Mouse (Mus musculus): ENCODE measurements around the gene Mad2l1bp. TPM values are rescaled to one million over a fixed set of nuclear protein-coding genes. Genes with fewer than 3 reads are reported as not detected.

Mad2l1bp gene
- polyA plus RNA-seq, 1 experiment: 26.8 TPM

GRCm38 (mm10) chr17:46162951-46163421, 9.6 kb upstream of the Mad2l1bp start:
- no peaks in the 10 kb centered on the region for H3K27me3 ChIP-seq (ENCODE audit: control insufficient read depth, insufficient read depth, insufficient read length)
- TF ChIP-seq TCF12 (IDR thresholded peaks at IDR 0.05; ENCODE audit: insufficient read depth, poor library complexity, severe bottlenecking): no peak
- no peak for TF ChIP-seq USF1 (IDR thresholded peaks at IDR 0.05; ENCODE audit: low read depth)
- TF ChIP-seq MYOG (IDR thresholded peaks at IDR 0.05; ENCODE audit: control insufficient read depth in 1 of 3, insufficient read depth in 1 of 3, insufficient read length in 2 of 3, low read depth in 2 of 3): peak in 1 of 3 experiments; percentile 32
- no peak for TF ChIP-seq POLR2AphosphoS2 (IDR thresholded peaks at IDR 0.05; ENCODE audit: insufficient read length, low read depth)
- TF ChIP-seq MAX (IDR thresholded peaks at IDR 0.05; ENCODE audit: low read depth): no peak
- TF ChIP-seq TCF3 (IDR thresholded peaks at IDR 0.05; ENCODE audit: insufficient read length, low read depth): no peak
- peak in 1 of 3 experiments; percentile 39 for TF ChIP-seq MYOD1 (IDR thresholded peaks at IDR 0.05; ENCODE audit: control insufficient read depth in 1 of 3, insufficient read length in 2 of 3, low read depth in 2 of 3)
- TF ChIP-seq E2F4 (IDR thresholded peaks at IDR 0.05; ENCODE audit: insufficient read depth): no peak
- TF ChIP-seq CEBPB (IDR thresholded peaks at IDR 0.05; ENCODE audit: insufficient read depth, poor library complexity, severe bottlenecking): peak; percentile 95
- no peak for TF ChIP-seq POLR2A (IDR thresholded peaks at IDR 0.05; ENCODE audit: insufficient read length, low read depth)
- no peak for TF ChIP-seq REST (IDR thresholded peaks at IDR 0.05; ENCODE audit: insufficient read depth, insufficient read length)
- no peak for TF ChIP-seq SRF (IDR thresholded peaks at IDR 0.05; ENCODE audit: control insufficient read depth, insufficient read length, low read depth)
- H3K4me2 ChIP-seq (ENCODE audit: low read depth): peak overlapping the region; percentile 79
- no peak overlapping the region for H3ac ChIP-seq (ENCODE audit: control insufficient read depth, insufficient read length)
- H3K36me3 ChIP-seq (ENCODE audit: control insufficient read depth, insufficient read depth): peaks cover 41% of the 10 kb centered on the region
- peaks cover 38% of the 10 kb centered on the region for H3K79me2 ChIP-seq (ENCODE audit: control insufficient read depth, insufficient read depth)
- peak overlapping the region; percentile 94 for H3K4me3 ChIP-seq

GRCm38 (mm10) chr17:46162551-46162950, 9.2 kb upstream of the Mad2l1bp start:
- Histone ChIP-seq H3ac (ENCODE audit: control insufficient read depth, insufficient read length) (no peak overlapping the region), H3K36me3 (ENCODE audit: control insufficient read depth, insufficient read depth) (peaks cover 40% of the 10 kb centered on the region), H3K4me3 (peak overlapping the region; percentile 94), H3K27me3 (ENCODE audit: control insufficient read depth, insufficient read depth, insufficient read length) (no peaks in the 10 kb centered on the region), H3K4me2 (ENCODE audit: low read depth) (peak overlapping the region; percentile 79), H3K79me2 (ENCODE audit: control insufficient read depth, insufficient read depth) (peaks cover 38% of the 10 kb centered on the region)
- TF ChIP-seq TCF3 (IDR thresholded peaks at IDR 0.05; ENCODE audit: insufficient read length, low read depth): no peak
- peak; percentile 14 for TF ChIP-seq POLR2AphosphoS2 (IDR thresholded peaks at IDR 0.05; ENCODE audit: insufficient read length, low read depth)

GRCm38 (mm10) chr17:46161710-46162109, 8.4 kb upstream of the Mad2l1bp start:
- H3K27me3 ChIP-seq (ENCODE audit: control insufficient read depth, insufficient read depth, insufficient read length): no peaks in the 10 kb centered on the region
- peaks cover 32% of the 10 kb centered on the region for H3K36me3 ChIP-seq (ENCODE audit: control insufficient read depth, insufficient read depth)
- peaks cover 38% of the 10 kb centered on the region for H3K79me2 ChIP-seq (ENCODE audit: control insufficient read depth, insufficient read depth)
- peak overlapping the region; percentile 66 for H3ac ChIP-seq (ENCODE audit: control insufficient read depth, insufficient read length)
- TF ChIP-seq SRF (IDR thresholded peaks at IDR 0.05; ENCODE audit: control insufficient read depth, insufficient read length, low read depth): no peak
- H3K4me3 ChIP-seq: peak overlapping the region; percentile 94
- peak overlapping the region; percentile 79 for H3K4me2 ChIP-seq (ENCODE audit: low read depth)

- Histone ChIP-seq H3ac (ENCODE audit: control insufficient read depth, insufficient read length) (peak overlapping the region; percentile 66), H3K4me3 (peak overlapping the region; percentile 94), H3K27me3 (ENCODE audit: control insufficient read depth, insufficient read depth, insufficient read length) (no peaks in the 10 kb centered on the region), H3K79me2 (ENCODE audit: control insufficient read depth, insufficient read depth) (peaks cover 38% of the 10 kb centered on the region), H3K36me3 (ENCODE audit: control insufficient read depth, insufficient read depth) (peaks cover 27% of the 10 kb centered on the region), H3K4me2 (ENCODE audit: low read depth) (peak overlapping the region; percentile 79)
- no peak for TF ChIP-seq MYOG (IDR thresholded peaks at IDR 0.05; ENCODE audit: control insufficient read depth in 1 of 3, insufficient read depth in 1 of 3, insufficient read length in 2 of 3, low read depth in 2 of 3)
- TF ChIP-seq POLR2AphosphoS2 (IDR thresholded peaks at IDR 0.05; ENCODE audit: insufficient read length, low read depth): no peak
- TF ChIP-seq TCF3 (IDR thresholded peaks at IDR 0.05; ENCODE audit: insufficient read length, low read depth): no peak
- TF ChIP-seq MYOD1 (IDR thresholded peaks at IDR 0.05; ENCODE audit: control insufficient read depth in 1 of 3, insufficient read length in 2 of 3, low read depth in 2 of 3): no peak
- TF ChIP-seq E2F4 (IDR thresholded peaks at IDR 0.05; ENCODE audit: insufficient read depth): no peak
- TF ChIP-seq CEBPB (IDR thresholded peaks at IDR 0.05; ENCODE audit: insufficient read depth, poor library complexity, severe bottlenecking): no peak
- TF ChIP-seq TCF12 (IDR thresholded peaks at IDR 0.05; ENCODE audit: insufficient read depth, poor library complexity, severe bottlenecking): no peak
- TF ChIP-seq USF1 (IDR thresholded peaks at IDR 0.05; ENCODE audit: low read depth): no peak
- no peak for TF ChIP-seq MAX (IDR thresholded peaks at IDR 0.05; ENCODE audit: low read depth)
- no peak for TF ChIP-seq POLR2A (IDR thresholded peaks at IDR 0.05; ENCODE audit: insufficient read length, low read depth)
- TF ChIP-seq REST (IDR thresholded peaks at IDR 0.05; ENCODE audit: insufficient read depth, insufficient read length): no peak
- TF ChIP-seq SRF (IDR thresholded peaks at IDR 0.05; ENCODE audit: control insufficient read depth, insufficient read length, low read depth): no peak
Measured at GRCm38 (mm10) chr17:46161179-46161578, 7.8 kb upstream of the Mad2l1bp start.

- peaks cover 27% of the 10 kb centered on the region for H3K36me3 ChIP-seq (ENCODE audit: control insufficient read depth, insufficient read depth)
Measured at GRCm38 (mm10) chr17:46160686-46161085, 7.3 kb upstream of the Mad2l1bp start, which contains the start of gene Gtpbp2. TSS of gene Gtpbp2 (plus strand) at chr17:46161032.

More at GRCm38 (mm10) chr17:46160686-46161085, 7.3 kb upstream of the Mad2l1bp start, which contains the start of gene Gtpbp2:
- Histone ChIP-seq H3ac (ENCODE audit: control insufficient read depth, insufficient read length) (peak within 1 kb of the TSS; percentile 66), H3K27me3 (ENCODE audit: control insufficient read depth, insufficient read depth, insufficient read length) (no peaks in the 10 kb centered on the region), H3K4me2 (ENCODE audit: low read depth) (peak within 1 kb of the TSS; percentile 99), H3K79me2 (ENCODE audit: control insufficient read depth, insufficient read depth) (peaks cover 38% of the 10 kb centered on the region), H3K4me3 (peak within 1 kb of the TSS; percentile 94)
- TF ChIP-seq MYOD1 (IDR thresholded peaks at IDR 0.05; ENCODE audit: control insufficient read depth in 1 of 3, insufficient read length in 2 of 3, low read depth in 2 of 3) (peak in 1 of 3 experiments; percentile 70), MYOG (IDR thresholded peaks at IDR 0.05; ENCODE audit: control insufficient read depth in 1 of 3, insufficient read depth in 1 of 3, insufficient read length in 2 of 3, low read depth in 2 of 3) (peak in 2 of 3 experiments; percentile 37 to 75), USF1 (IDR thresholded peaks at IDR 0.05; ENCODE audit: low read depth) (peak; percentile 73), POLR2AphosphoS2 (IDR thresholded peaks at IDR 0.05; ENCODE audit: insufficient read length, low read depth) (no peak), POLR2A (IDR thresholded peaks at IDR 0.05; ENCODE audit: insufficient read length, low read depth) (peak; percentile 38), CEBPB (IDR thresholded peaks at IDR 0.05; ENCODE audit: insufficient read depth, poor library complexity, severe bottlenecking) (no peak), SRF (IDR thresholded peaks at IDR 0.05; ENCODE audit: control insufficient read depth, insufficient read length, low read depth) (peak; percentile 55)
